Mouse (Mus musculus) spleen, adult 2 months (tissue): ENCODE measurements around the gene Ms4a2.

Source experiments
- CTCF ChIP-seq: fragments of 200-500 bp; IDR thresholded peaks from 2 replicates; pipeline ENCODE4 v1.5.1; 2011; ENCODE audit warnings: mild to moderate bottlenecking, inconsistent platforms; ENCODE audit not compliant: insufficient read depth, insufficient read length, insufficient replicate concordance; ENCODE audit errors: extremely low read depth
- POLR2A ChIP-seq: fragments of 200-500 bp; IDR thresholded peaks from 2 replicates; pipeline ENCODE4 v1.6.1; 2011; ENCODE audit warnings: low read depth, low read length, inconsistent platforms

GRCm38 (mm10) chr19:11659142-11659541 lies 35.6 kb upstream of the Ms4a2 start:
- TF ChIP-seq CTCF, result no peak
- no peak for TF ChIP-seq POLR2A
